Mouse (Mus musculus): ENCODE results near the gene Bpifa6. TPM values are rescaled to one million over a fixed set of nuclear protein-coding genes. Genes with fewer than 3 reads are reported as not detected.

Bpifa6 gene
- polyA plus RNA-seq (2016; fragmentation: Nextera tagmentation; extraction: Ambion mirVana), result not detected in 2 replicates

- no peak within 1 kb of the TSS for H3K4me3 ChIP-seq
- H3K4me1 ChIP-seq, result no peaks in the 10 kb centered on the region
- no peaks in the 10 kb centered on the region for H3K9me3 ChIP-seq (replicated peaks)
- no peaks in the 10 kb centered on the region for H3K27me3 ChIP-seq (replicated peaks)
- no peak within 1 kb of the TSS for H3K4me2 ChIP-seq
- WGBS (ENCODE audit: insufficient replicate concordance), result 60% methylated on average over 5 of the region's 5 CpGs
- no peak within 1 kb of the TSS for H3K27ac ChIP-seq
- no peak for ATAC-seq
- no peaks in the 10 kb centered on the region for H3K36me3 ChIP-seq
- no peak within 1 kb of the TSS for H3K9ac ChIP-seq
Observed at GRCm38 (mm10) chr2:153974582-153974981, at the start of gene Bpifa6. Bpifa6 (plus strand) TSS chr2:153974945.

- H3K4me1 ChIP-seq, result no peaks in the 10 kb centered on the region
- no peaks in the 10 kb centered on the region for H3K27me3 ChIP-seq (replicated peaks)
- H3K4me3 ChIP-seq, result no peak overlapping the region
- no peaks in the 10 kb centered on the region for H3K9me3 ChIP-seq (replicated peaks)
- H3K27ac ChIP-seq, result no peak overlapping the region
- no peak overlapping the region for H3K4me2 ChIP-seq
- H3K36me3 ChIP-seq, result no peaks in the 10 kb centered on the region
- H3K9ac ChIP-seq, result no peak overlapping the region
- ATAC-seq, result no peak; the same call in 1 of the 2 replicates
- 39% methylated on average over 3 of the region's 3 CpGs for WGBS (ENCODE audit: insufficient replicate concordance)
Observed at GRCm38 (mm10) chr2:153929871-153930413, 44.8 kb upstream of the Bpifa6 start.

- 61% methylated on average over 6 of the region's 6 CpGs for WGBS (ENCODE audit: insufficient replicate concordance)
- Histone ChIP-seq H3K4me1 (no peaks in the 10 kb centered on the region), H3K4me3 (no peak overlapping the region), H3K4me2 (no peak overlapping the region), H3K36me3 (no peaks in the 10 kb centered on the region), H3K27ac (no peak overlapping the region), H3K9me3 (replicated peaks) (no peaks in the 10 kb centered on the region), H3K27me3 (replicated peaks) (no peaks in the 10 kb centered on the region), H3K9ac (no peak overlapping the region)
- no peak for ATAC-seq
Observed at GRCm38 (mm10) chr2:153931125-153931524, 43.6 kb upstream of the Bpifa6 start.

- WGBS (ENCODE audit: insufficient replicate concordance), result 69% methylated on average over 6 of the region's 6 CpGs
- no peaks in the 10 kb centered on the region for H3K4me1 ChIP-seq
- no peak overlapping the region for H3K9ac ChIP-seq
- no peaks in the 10 kb centered on the region for H3K36me3 ChIP-seq
- no peak overlapping the region for H3K27ac ChIP-seq
- no peak overlapping the region for H3K4me2 ChIP-seq
- H3K4me3 ChIP-seq, result no peak overlapping the region
- no peak for ATAC-seq
- no peaks in the 10 kb centered on the region for H3K27me3 ChIP-seq (replicated peaks)
- no peaks in the 10 kb centered on the region for H3K9me3 ChIP-seq (replicated peaks)
Observed at GRCm38 (mm10) chr2:153933311-153933710, 41.4 kb upstream of the Bpifa6 start.

GRCm38 (mm10) chr2:153935348-153935747 lies 39.4 kb upstream of the Bpifa6 start:
- no peak overlapping the region for H3K4me3 ChIP-seq
- no peaks in the 10 kb centered on the region for H3K36me3 ChIP-seq
- H3K27ac ChIP-seq, result no peak overlapping the region
- WGBS (ENCODE audit: insufficient replicate concordance), result 79% methylated on average over 6 of the region's 6 CpGs
- H3K9me3 ChIP-seq (replicated peaks), result no peaks in the 10 kb centered on the region
- H3K4me2 ChIP-seq, result no peak overlapping the region
- H3K27me3 ChIP-seq (replicated peaks), result no peaks in the 10 kb centered on the region
- no peak overlapping the region for H3K9ac ChIP-seq
- ATAC-seq, result no peak
- H3K4me1 ChIP-seq, result no peaks in the 10 kb centered on the region

GRCm38 (mm10) chr2:153937843-153938242 lies 36.9 kb upstream of the Bpifa6 start, which contains the start of gene Bpifb4:
Bpifb4 (plus strand) TSS chr2:153938212.
- Histone ChIP-seq H3K27me3 (replicated peaks) (no peaks in the 10 kb centered on the region), H3K4me3 (no peak within 1 kb of the TSS), H3K4me2 (no peak within 1 kb of the TSS), H3K9me3 (replicated peaks) (no peaks in the 10 kb centered on the region), H3K4me1 (no peaks in the 10 kb centered on the region), H3K27ac (no peak within 1 kb of the TSS), H3K9ac (no peak within 1 kb of the TSS), H3K36me3 (no peaks in the 10 kb centered on the region)
- 42% methylated on average over 5 of the region's 5 CpGs for WGBS (ENCODE audit: insufficient replicate concordance)
- ATAC-seq, result no peak

- no peaks in the 10 kb centered on the region for H3K36me3 ChIP-seq
- 18% methylated on average over 3 of the region's 3 CpGs for WGBS (ENCODE audit: insufficient replicate concordance)
- no peak overlapping the region for H3K9ac ChIP-seq
Observed at GRCm38 (mm10) chr2:153943537-153943936, 31.2 kb upstream of the Bpifa6 start.

GRCm38 (mm10) chr2:153944567-153944966 lies 30.2 kb upstream of the Bpifa6 start:
- Histone ChIP-seq H3K4me1 (no peaks in the 10 kb centered on the region), H3K36me3 (no peaks in the 10 kb centered on the region), H3K9ac (no peak overlapping the region), H3K4me2 (no peak overlapping the region), H3K4me3 (no peak overlapping the region), H3K9me3 (replicated peaks) (no peaks in the 10 kb centered on the region), H3K27me3 (replicated peaks) (no peaks in the 10 kb centered on the region), H3K27ac (no peak overlapping the region)
- 70% methylated on average over 8 of the region's 8 CpGs for WGBS (ENCODE audit: insufficient replicate concordance)
- no peak for ATAC-seq

More at GRCm38 (mm10) chr2:153943537-153943936, 31.2 kb upstream of the Bpifa6 start:
- no peak overlapping the region for H3K4me3 ChIP-seq
- ATAC-seq, result no peak
- no peak overlapping the region for H3K27ac ChIP-seq
- H3K9me3 ChIP-seq (replicated peaks), result no peaks in the 10 kb centered on the region
- H3K27me3 ChIP-seq (replicated peaks), result no peaks in the 10 kb centered on the region
- no peak overlapping the region for H3K4me2 ChIP-seq
- no peaks in the 10 kb centered on the region for H3K4me1 ChIP-seq

- Histone ChIP-seq H3K9ac (no peak overlapping the region), H3K4me3 (no peak overlapping the region), H3K9me3 (replicated peaks) (no peaks in the 10 kb centered on the region), H3K27ac (no peak overlapping the region), H3K36me3 (no peaks in the 10 kb centered on the region), H3K27me3 (replicated peaks) (no peaks in the 10 kb centered on the region), H3K4me1 (no peaks in the 10 kb centered on the region), H3K4me2 (no peak overlapping the region)
- WGBS (ENCODE audit: insufficient replicate concordance), result 24% methylated on average over 6 of the region's 6 CpGs
- no peak for ATAC-seq
Observed at GRCm38 (mm10) chr2:153952897-153953296, 21.8 kb upstream of the Bpifa6 start.

GRCm38 (mm10) chr2:153953836-153954235 lies 20.9 kb upstream of the Bpifa6 start:
- peak overlapping the region; percentile 30 for H3K4me2 ChIP-seq
- no peak for ATAC-seq

GRCm38 (mm10) chr2:153962821-153963331 lies 11.9 kb upstream of the Bpifa6 start:
- ATAC-seq, result no peak
- H3K4me1 ChIP-seq, result no peaks in the 10 kb centered on the region
- no peaks in the 10 kb centered on the region for H3K9me3 ChIP-seq (replicated peaks)
- no peak overlapping the region for H3K9ac ChIP-seq
- H3K27me3 ChIP-seq (replicated peaks), result no peaks in the 10 kb centered on the region
- H3K4me2 ChIP-seq, result no peak overlapping the region
- H3K4me3 ChIP-seq, result no peak overlapping the region
- H3K27ac ChIP-seq, result no peak overlapping the region
- 40% methylated on average over 4 of the region's 4 CpGs for WGBS (ENCODE audit: insufficient replicate concordance)
- no peaks in the 10 kb centered on the region for H3K36me3 ChIP-seq

More at GRCm38 (mm10) chr2:153953836-153954235, 20.9 kb upstream of the Bpifa6 start:
- WGBS (ENCODE audit: insufficient replicate concordance), result 4% methylated on average over 6 of the region's 6 CpGs
- Histone ChIP-seq H3K4me1 (no peaks in the 10 kb centered on the region), H3K36me3 (no peaks in the 10 kb centered on the region), H3K4me3 (no peak overlapping the region), H3K27me3 (replicated peaks) (no peaks in the 10 kb centered on the region), H3K9ac (no peak overlapping the region), H3K9me3 (replicated peaks) (no peaks in the 10 kb centered on the region), H3K27ac (no peak overlapping the region)

- Histone ChIP-seq H3K9ac (no peak overlapping the region), H3K9me3 (replicated peaks) (no peaks in the 10 kb centered on the region), H3K4me3 (no peak overlapping the region), H3K36me3 (no peaks in the 10 kb centered on the region), H3K4me1 (no peaks in the 10 kb centered on the region), H3K27me3 (replicated peaks) (no peaks in the 10 kb centered on the region), H3K27ac (no peak overlapping the region), H3K4me2 (no peak overlapping the region)
- 55% methylated on average over 1 of the region's 1 CpGs for WGBS (ENCODE audit: insufficient replicate concordance)
- no peak for ATAC-seq
Observed at GRCm38 (mm10) chr2:153963334-153963733, 11.4 kb upstream of the Bpifa6 start.

- Histone ChIP-seq H3K4me1 (no peaks in the 10 kb centered on the region), H3K27ac (no peak overlapping the region), H3K4me3 (no peak overlapping the region), H3K9ac (no peak overlapping the region), H3K9me3 (replicated peaks) (no peaks in the 10 kb centered on the region), H3K27me3 (replicated peaks) (no peaks in the 10 kb centered on the region), H3K4me2 (no peak overlapping the region), H3K36me3 (no peaks in the 10 kb centered on the region)
- ATAC-seq, result no peak
- 69% methylated on average over 5 of the region's 5 CpGs for WGBS (ENCODE audit: insufficient replicate concordance)
Observed at GRCm38 (mm10) chr2:153970221-153970620, 4.5 kb upstream of the Bpifa6 start.

Data from liver, embryonic 12.5 days (tissue).